Mouse (Mus musculus): ENCODE measurements around the gene Disp3. TPM values are rescaled to one million over a fixed set of nuclear protein-coding genes. Genes with fewer than 3 reads are reported as not detected.

Disp3 gene
- polyA plus RNA-seq, 1 experiment from 2014 or later, result 0.28 TPM

DNA sequence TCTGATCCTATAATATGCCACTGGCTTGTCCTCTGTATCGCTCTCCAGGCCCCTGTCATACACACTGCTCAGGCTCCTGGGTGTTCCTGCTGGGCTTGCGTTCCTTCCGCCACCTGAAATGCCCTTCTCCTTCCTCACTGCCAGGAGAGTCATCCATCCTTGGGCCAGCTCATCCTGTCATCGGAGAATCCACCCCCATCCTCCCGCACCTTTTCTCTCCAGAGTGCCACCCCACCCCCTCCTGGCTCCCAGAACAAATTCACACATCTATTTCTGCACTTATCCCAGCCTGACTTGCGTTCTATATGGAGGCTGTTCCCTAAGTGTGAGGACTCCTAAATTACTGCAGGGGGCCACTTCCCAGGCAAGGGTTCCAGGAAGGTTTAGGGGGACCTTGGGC, 9.9 kb upstream of the Disp3 start:
- Histone ChIP-seq H3K4me3 (ENCODE audit: low read length) (no peak overlapping the region), H3K4me2 (ENCODE audit: low read depth, low read length) (no peak overlapping the region), H3K9ac (ENCODE audit: low read depth, low read length) (no peak overlapping the region), H3K27me3 (replicated peaks; ENCODE audit: control insufficient read depth, insufficient read depth, low read length) (no peaks in the 10 kb centered on the region), H3K36me3 (ENCODE audit: control insufficient read depth, insufficient read depth, low read length) (no peaks in the 10 kb centered on the region), H3K27ac (ENCODE audit: low read length) (no peak overlapping the region), H3K9me3 (ENCODE audit: control insufficient read depth, low read length) (no peaks in the 10 kb centered on the region), H3K4me1 (ENCODE audit: control insufficient read depth, insufficient read depth, low read length) (no peaks in the 10 kb centered on the region)
- 70% methylated on average over 6 of the region's 6 CpGs for WGBS
- ATAC-seq, result no peak

DNA sequence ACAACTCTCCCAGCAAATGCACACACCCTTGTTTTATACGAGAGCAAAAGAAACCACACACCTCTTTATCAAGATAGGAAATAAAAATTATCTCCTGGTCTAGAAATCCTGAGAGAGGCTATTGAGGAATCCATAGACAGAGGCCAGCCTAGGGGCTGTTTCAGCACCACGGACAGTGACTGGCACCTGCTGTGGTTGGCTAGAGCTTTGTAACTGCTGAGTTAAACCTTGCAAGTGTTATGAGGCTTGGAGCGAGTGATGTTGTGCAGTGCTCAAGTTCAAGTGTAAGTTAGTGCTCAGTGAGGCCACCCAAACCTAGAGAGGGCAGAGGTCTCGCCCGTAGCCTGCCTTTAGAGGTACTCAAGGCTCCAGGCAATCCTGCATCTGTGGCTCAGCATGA, 5.6 kb upstream of the Disp3 start:
- no peak for ATAC-seq
- Histone ChIP-seq H3K4me1 (ENCODE audit: control insufficient read depth, insufficient read depth, low read length) (no peaks in the 10 kb centered on the region), H3K27ac (ENCODE audit: low read length) (no peak overlapping the region), H3K9me3 (ENCODE audit: control insufficient read depth, low read length) (no peaks in the 10 kb centered on the region), H3K36me3 (ENCODE audit: control insufficient read depth, insufficient read depth, low read length) (no peaks in the 10 kb centered on the region), H3K4me2 (ENCODE audit: low read depth, low read length) (no peak overlapping the region), H3K9ac (ENCODE audit: low read depth, low read length) (no peak overlapping the region), H3K27me3 (replicated peaks; ENCODE audit: control insufficient read depth, insufficient read depth, low read length) (peaks cover under 1% of the 10 kb centered on the region), H3K4me3 (ENCODE audit: low read length) (no peak overlapping the region)
- 17% methylated on average over 5 of the region's 5 CpGs for WGBS

DNA sequence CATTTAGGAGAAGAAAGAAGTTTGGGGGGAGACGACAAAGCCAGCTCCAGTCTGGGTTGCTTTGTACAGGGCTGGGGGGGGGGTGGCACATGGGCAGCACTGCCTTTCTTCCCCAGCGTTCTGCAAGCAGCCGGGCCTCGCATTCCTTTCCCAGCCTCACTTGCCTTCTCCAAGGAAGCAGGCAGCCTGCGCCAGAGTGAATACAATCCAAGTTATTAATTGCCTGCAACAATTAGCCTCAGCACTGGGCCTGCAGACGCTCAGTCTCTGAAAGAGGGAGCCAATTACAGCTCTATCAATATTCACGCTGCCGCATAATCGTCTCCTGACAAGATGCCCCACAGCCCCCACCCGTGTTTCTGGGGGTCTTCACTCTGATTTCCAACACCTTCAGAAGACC, 4.1 kb upstream of the Disp3 start:
- Histone ChIP-seq H3K4me1 (ENCODE audit: control insufficient read depth, insufficient read depth, low read length) (peaks cover 5% of the 10 kb centered on the region), H3K27ac (ENCODE audit: low read length) (no peak overlapping the region), H3K9me3 (ENCODE audit: control insufficient read depth, low read length) (no peaks in the 10 kb centered on the region), H3K9ac (ENCODE audit: low read depth, low read length) (no peak overlapping the region), H3K27me3 (replicated peaks; ENCODE audit: control insufficient read depth, insufficient read depth, low read length) (peaks cover 16% of the 10 kb centered on the region), H3K36me3 (ENCODE audit: control insufficient read depth, insufficient read depth, low read length) (no peaks in the 10 kb centered on the region), H3K4me3 (ENCODE audit: low read length) (no peak overlapping the region), H3K4me2 (ENCODE audit: low read depth, low read length) (no peak overlapping the region)
- 64% methylated on average over 10 of the region's 10 CpGs for WGBS
- no peak for ATAC-seq

DNA sequence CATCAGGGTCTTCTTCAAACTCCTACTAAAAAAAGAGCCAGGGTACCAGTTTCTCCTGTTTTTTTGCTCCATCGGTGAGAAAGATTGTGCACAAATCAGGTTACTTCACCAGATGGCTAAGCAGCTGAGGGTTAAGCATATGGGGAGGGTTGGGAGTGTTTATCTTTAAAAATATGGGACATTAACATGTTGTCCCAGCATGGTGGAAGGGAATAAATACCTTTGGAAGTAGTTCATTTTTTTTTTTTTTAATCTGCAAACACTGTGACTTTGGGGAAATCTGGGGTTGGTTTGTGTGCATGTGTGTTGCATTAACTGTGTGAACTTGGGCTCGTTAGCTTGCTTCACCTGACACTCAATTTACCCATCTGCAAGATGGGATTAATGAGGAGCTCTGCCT, 3.3 kb upstream of the Disp3 start:
- 73% methylated on average over 2 of the region's 2 CpGs for WGBS
- no peak overlapping the region for H3K27ac ChIP-seq (ENCODE audit: low read length)
- ATAC-seq, result no peak
- no peak overlapping the region for H3K9ac ChIP-seq (ENCODE audit: low read depth, low read length)
- no peaks in the 10 kb centered on the region for H3K9me3 ChIP-seq (ENCODE audit: control insufficient read depth, low read length)
- H3K36me3 ChIP-seq (ENCODE audit: control insufficient read depth, insufficient read depth, low read length), result no peaks in the 10 kb centered on the region
- no peak overlapping the region for H3K4me2 ChIP-seq (ENCODE audit: low read depth, low read length)
- H3K4me1 ChIP-seq (ENCODE audit: control insufficient read depth, insufficient read depth, low read length), result peaks cover 5% of the 10 kb centered on the region
- H3K27me3 ChIP-seq (replicated peaks; ENCODE audit: control insufficient read depth, insufficient read depth, low read length), result peaks cover 22% of the 10 kb centered on the region
- H3K4me3 ChIP-seq (ENCODE audit: low read length), result no peak overlapping the region

DNA sequence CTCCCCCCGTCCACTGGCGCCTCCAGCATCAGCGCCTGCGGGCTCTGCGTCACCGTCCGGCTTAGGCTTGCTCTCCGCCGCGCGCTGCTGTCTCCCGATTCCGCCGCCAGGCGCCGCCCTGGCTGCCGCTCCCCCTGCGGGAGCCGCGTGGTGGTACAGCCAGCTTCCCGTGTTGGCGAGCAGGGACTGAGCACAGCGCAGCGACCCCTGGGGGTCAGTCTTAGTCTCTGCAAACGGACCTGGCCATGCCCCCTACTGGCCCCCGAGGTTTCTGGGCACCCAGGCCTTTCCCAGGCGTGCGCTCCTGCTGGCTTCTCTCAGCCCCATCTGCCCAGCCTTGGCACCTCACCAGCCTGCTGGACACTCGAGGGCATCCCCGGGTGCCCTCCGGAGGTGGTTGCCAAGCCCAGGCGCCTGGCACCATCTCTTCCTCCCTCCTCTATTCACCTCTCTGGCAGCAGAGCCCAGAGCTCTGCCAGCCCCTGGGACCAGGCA, 337 bp upstream of the Disp3 start:
- no peaks in the 10 kb centered on the region for H3K9me3 ChIP-seq (ENCODE audit: control insufficient read depth, low read length)
- H3K9ac ChIP-seq (ENCODE audit: low read depth, low read length), result no peak overlapping the region
- no peak overlapping the region for H3K27ac ChIP-seq (ENCODE audit: low read length)
- peak; percentile 87 for ATAC-seq
- H3K4me1 ChIP-seq (ENCODE audit: control insufficient read depth, insufficient read depth, low read length), result peaks cover 5% of the 10 kb centered on the region
- H3K4me3 ChIP-seq (ENCODE audit: low read length), result peak overlapping the region; percentile 42
- H3K4me2 ChIP-seq (ENCODE audit: low read depth, low read length), result peak overlapping the region; percentile 57
- 5% methylated on average over 28 of the region's 32 CpGs for WGBS
- no peaks in the 10 kb centered on the region for H3K36me3 ChIP-seq (ENCODE audit: control insufficient read depth, insufficient read depth, low read length)
- H3K27me3 ChIP-seq (replicated peaks; ENCODE audit: control insufficient read depth, insufficient read depth, low read length), result peaks cover 22% of the 10 kb centered on the region

DNA sequence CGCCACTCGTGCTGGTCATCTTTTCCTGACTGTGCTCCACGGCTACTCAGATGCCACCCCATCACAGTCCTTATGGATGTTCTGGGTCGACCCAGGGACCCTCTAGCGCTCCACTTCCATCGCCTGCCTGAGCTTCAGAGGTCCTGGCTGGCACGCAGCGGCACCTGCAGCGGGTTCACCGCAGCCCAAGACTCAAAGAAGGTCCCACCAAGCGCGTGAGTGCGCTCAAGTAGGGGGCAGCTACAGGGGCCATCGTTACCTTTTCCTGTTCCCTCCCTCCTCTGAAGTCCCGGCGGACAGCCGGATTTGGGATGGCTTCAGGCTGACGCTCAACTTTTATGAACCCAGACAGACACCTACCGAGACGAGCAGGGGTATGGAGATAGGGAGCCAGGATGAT, 724 bp downstream of the Disp3 start:
- Histone ChIP-seq H3K27me3 (replicated peaks; ENCODE audit: control insufficient read depth, insufficient read depth, low read length) (peaks cover 22% of the 10 kb centered on the region), H3K4me1 (ENCODE audit: control insufficient read depth, insufficient read depth, low read length) (peaks cover 5% of the 10 kb centered on the region), H3K9me3 (ENCODE audit: control insufficient read depth, low read length) (no peaks in the 10 kb centered on the region), H3K36me3 (ENCODE audit: control insufficient read depth, insufficient read depth, low read length) (no peaks in the 10 kb centered on the region), H3K4me3 (ENCODE audit: low read length) (no peak overlapping the region; the same call in 1 of the 2 replicates), H3K9ac (ENCODE audit: low read depth, low read length) (no peak overlapping the region), H3K27ac (ENCODE audit: low read length) (no peak overlapping the region), H3K4me2 (ENCODE audit: low read depth, low read length) (0 out of 2 replicates have a peak overlapping the region, but pooled peaks have one; percentile 57)
- 2% methylated on average over 20 of the region's 20 CpGs for WGBS
- ATAC-seq, result no peak

DNA sequence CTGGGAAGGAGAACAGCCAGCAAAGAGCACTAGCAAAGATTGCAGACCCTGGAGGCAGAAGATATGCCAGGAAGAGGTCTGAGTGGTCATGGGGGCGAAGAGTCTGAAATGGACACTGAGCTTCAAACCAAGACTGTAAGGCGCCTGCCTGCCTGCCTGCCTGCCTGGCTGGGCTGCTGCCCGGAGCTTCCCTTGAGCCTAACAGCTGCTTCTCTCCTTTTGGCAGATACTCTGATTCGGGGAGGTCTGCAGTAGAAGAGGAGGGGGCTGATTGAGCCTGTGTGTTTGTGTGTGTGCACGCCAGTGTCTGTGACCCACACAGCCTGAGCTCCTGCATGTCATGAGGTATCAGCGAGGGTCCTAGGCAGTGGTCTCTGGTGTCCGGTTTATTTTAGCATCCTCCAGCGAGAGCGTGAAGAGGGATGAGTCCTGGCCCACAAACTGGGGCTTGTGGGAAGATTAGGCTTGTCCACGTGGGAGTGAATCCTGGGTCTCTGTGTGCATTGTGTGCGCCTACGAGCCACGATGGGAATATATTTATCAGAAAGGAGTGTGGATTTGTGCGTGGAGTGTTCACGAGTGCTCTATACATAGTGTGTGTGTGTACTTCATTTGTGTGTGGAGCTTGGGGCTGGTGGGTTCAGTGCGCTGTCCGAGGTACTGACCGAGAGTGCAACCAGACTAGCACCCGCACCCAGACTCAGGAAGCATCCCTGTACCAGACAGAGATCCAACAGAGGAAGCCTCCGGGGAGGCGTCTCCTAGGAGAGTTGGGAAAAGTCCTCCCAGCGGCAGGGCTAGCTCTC, 1.3 kb downstream of the Disp3 start:
- no peaks in the 10 kb centered on the region for H3K9me3 ChIP-seq (ENCODE audit: control insufficient read depth, low read length)
- WGBS, result 21% methylated on average over 22 of the region's 22 CpGs
- peaks cover 5% of the 10 kb centered on the region for H3K4me1 ChIP-seq (ENCODE audit: control insufficient read depth, insufficient read depth, low read length)
- H3K27ac ChIP-seq (ENCODE audit: low read length), result no peak overlapping the region
- peaks cover 22% of the 10 kb centered on the region for H3K27me3 ChIP-seq (replicated peaks; ENCODE audit: control insufficient read depth, insufficient read depth, low read length)
- H3K4me2 ChIP-seq (ENCODE audit: low read depth, low read length), result no peak overlapping the region
- H3K36me3 ChIP-seq (ENCODE audit: control insufficient read depth, insufficient read depth, low read length), result no peaks in the 10 kb centered on the region
- no peak for ATAC-seq
- H3K4me3 ChIP-seq (ENCODE audit: low read length), result no peak overlapping the region
- no peak overlapping the region for H3K9ac ChIP-seq (ENCODE audit: low read depth, low read length)

DNA sequence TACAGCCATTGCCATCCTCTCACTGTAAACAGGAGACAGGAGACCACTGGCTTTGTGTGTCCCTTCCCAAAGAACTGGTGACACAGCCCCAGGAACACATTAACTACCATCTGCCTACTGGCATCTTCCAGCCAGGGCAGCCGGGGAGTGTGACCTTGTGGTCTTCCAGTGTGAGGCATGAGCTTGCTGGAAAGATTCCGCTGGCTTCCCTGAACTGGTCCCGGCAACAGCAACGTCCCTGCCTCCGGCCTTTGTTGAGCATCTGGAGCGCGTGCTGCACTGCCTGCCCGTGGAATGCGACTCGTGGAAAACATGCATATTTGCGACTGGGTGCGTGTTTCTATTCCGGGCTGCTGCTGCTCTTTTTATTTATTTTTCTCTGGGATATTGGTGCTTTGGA, 3.5 kb downstream of the Disp3 start:
- no peaks in the 10 kb centered on the region for H3K9me3 ChIP-seq (ENCODE audit: control insufficient read depth, low read length)
- no peak overlapping the region for H3K27ac ChIP-seq (ENCODE audit: low read length)
- no peak overlapping the region for H3K4me3 ChIP-seq (ENCODE audit: low read length)
- H3K4me2 ChIP-seq (ENCODE audit: low read depth, low read length), result no peak overlapping the region
- H3K27me3 ChIP-seq (replicated peaks; ENCODE audit: control insufficient read depth, insufficient read depth, low read length), result peaks cover 22% of the 10 kb centered on the region
- 57% methylated on average over 13 of the region's 13 CpGs for WGBS
- H3K9ac ChIP-seq (ENCODE audit: low read depth, low read length), result no peak overlapping the region
- H3K36me3 ChIP-seq (ENCODE audit: control insufficient read depth, insufficient read depth, low read length), result no peaks in the 10 kb centered on the region
- no peak for ATAC-seq
- peaks cover 5% of the 10 kb centered on the region for H3K4me1 ChIP-seq (ENCODE audit: control insufficient read depth, insufficient read depth, low read length)

DNA sequence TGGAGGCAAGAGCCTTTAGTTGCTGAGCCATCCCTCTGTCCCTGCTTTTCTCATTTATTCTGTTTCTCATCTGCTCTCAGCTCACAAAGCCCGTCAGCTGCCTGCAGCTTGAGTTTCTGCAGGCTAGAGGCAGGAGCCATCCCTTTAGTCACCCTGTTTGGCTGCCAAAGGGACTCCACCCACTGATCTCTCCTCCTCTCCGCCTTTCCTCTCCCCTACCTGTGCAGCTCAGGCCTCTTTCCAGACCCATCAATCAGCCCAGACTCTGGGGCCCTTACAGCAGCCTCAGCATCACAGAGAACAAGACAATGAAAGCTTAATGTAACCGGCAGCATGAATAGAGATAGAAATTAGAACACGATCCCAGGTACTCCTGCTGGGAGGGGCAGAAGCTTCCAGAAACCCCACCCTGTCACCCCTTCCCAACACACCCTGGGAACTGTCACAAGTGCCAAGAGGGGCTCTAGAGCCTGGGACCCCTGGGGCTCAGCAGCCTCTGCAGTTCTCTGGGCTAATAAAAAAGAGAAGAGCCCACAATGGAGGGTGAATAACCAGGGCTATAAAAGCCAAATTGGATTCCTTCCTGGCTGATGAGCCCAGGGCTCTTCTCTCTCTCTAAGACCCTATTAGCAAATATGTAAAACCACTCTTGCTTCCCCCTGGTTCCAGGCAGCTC, 10.8 kb downstream of the Disp3 start:
- 16% methylated on average over 4 of the region's 4 CpGs for WGBS

More for the DNA sequence above, 10.8 kb downstream of the Disp3 start:
- H3K9me3 ChIP-seq (ENCODE audit: control insufficient read depth, low read length), result no peaks in the 10 kb centered on the region
- H3K4me3 ChIP-seq (ENCODE audit: low read length), result no peak overlapping the region
- no peak overlapping the region for H3K27ac ChIP-seq (ENCODE audit: low read length)
- no peaks in the 10 kb centered on the region for H3K36me3 ChIP-seq (ENCODE audit: control insufficient read depth, insufficient read depth, low read length)
- no peak overlapping the region for H3K4me2 ChIP-seq (ENCODE audit: low read depth, low read length)
- ATAC-seq, result no peak
- no peaks in the 10 kb centered on the region for H3K4me1 ChIP-seq (ENCODE audit: control insufficient read depth, insufficient read depth, low read length)
- peaks cover 15% of the 10 kb centered on the region for H3K27me3 ChIP-seq (replicated peaks; ENCODE audit: control insufficient read depth, insufficient read depth, low read length)
- H3K9ac ChIP-seq (ENCODE audit: low read depth, low read length), result no peak overlapping the region
